Mouse (Mus musculus): ENCODE measurements around the gene Nat8f6. TPM values are rescaled to one million over a fixed set of nuclear protein-coding genes. Genes with fewer than 3 reads are reported as not detected.
"Not testable (repeated sequence)": the region's sequence is repeated elsewhere in the genome, so short reads cannot be mapped to it uniquely, and the experiment has no call there.

Gene Nat8f6
- polyA plus RNA-seq, 1 experiment from 2014 or later: not detected

DNA sequence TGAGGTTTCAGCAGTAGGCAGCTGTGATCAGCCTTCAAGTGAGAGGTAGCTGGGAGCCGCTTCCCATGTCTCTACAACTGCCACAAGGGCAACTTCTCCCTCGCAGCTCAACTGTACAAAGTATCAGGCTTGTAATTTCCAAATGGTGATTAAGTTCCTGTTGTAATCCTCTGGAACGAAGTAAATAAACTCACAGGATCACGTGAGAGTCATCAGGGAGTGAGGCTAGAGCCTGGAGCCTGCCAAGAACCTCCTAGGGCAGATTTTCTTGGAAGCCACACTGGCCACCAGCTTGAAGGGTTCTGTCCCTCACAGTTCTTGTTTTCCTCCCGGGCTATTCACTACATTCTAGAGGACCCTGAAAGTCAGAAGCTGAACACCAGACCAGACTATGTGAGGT, 17.6 kb downstream of the Nat8f6 start:
- H3K4me2 ChIP-seq; H3K9ac ChIP-seq (replicated peaks); H3K36me3 ChIP-seq; ATAC-seq (ENCODE audit: insufficient number of reproducible peaks, insufficient read depth, low FRiP score, low TSS enrichment, low read depth); H3K9me3 ChIP-seq; H3K27ac ChIP-seq; H3K4me1 ChIP-seq (replicated peaks); H3K27me3 ChIP-seq; H3K4me3 ChIP-seq (replicated peaks): not testable (repeated sequence)
- WGBS: 62% methylated on average over 5 of the region's 5 CpGs

DNA sequence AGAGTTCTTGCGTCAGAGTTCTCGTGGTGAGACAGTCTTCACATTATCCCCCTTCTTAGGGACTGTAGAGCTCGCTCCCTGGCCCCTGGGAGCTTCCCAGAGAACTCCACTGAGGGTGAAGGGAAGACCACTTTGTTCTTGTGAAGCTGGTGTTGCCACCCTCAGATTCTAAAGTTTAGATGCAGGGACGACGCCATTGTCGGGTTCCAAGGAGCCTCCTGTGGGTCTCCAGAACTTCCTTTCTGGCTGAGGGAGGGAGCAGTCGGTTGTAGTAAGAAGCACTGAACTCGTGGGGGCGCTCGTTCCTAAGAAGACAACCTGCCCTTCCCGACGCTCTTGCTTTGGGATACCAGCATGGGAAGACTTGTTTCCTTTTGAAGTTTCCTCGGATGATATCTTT, 55.2 kb downstream of the Nat8f6 start, which contains the start of gene Nat8f3:
Gene Nat8f3 (minus strand): TSS at position 223 of the 400 bp plus-strand sequence.
- not testable (repeated sequence) for H3K4me1 ChIP-seq (replicated peaks); ATAC-seq (ENCODE audit: insufficient number of reproducible peaks, insufficient read depth, low FRiP score, low TSS enrichment, low read depth); H3K4me2 ChIP-seq; H3K36me3 ChIP-seq; H3K4me3 ChIP-seq (replicated peaks); H3K9ac ChIP-seq (replicated peaks); H3K27me3 ChIP-seq; H3K9me3 ChIP-seq; H3K27ac ChIP-seq
- WGBS: 65% methylated on average over 13 of the region's 13 CpGs

DNA sequence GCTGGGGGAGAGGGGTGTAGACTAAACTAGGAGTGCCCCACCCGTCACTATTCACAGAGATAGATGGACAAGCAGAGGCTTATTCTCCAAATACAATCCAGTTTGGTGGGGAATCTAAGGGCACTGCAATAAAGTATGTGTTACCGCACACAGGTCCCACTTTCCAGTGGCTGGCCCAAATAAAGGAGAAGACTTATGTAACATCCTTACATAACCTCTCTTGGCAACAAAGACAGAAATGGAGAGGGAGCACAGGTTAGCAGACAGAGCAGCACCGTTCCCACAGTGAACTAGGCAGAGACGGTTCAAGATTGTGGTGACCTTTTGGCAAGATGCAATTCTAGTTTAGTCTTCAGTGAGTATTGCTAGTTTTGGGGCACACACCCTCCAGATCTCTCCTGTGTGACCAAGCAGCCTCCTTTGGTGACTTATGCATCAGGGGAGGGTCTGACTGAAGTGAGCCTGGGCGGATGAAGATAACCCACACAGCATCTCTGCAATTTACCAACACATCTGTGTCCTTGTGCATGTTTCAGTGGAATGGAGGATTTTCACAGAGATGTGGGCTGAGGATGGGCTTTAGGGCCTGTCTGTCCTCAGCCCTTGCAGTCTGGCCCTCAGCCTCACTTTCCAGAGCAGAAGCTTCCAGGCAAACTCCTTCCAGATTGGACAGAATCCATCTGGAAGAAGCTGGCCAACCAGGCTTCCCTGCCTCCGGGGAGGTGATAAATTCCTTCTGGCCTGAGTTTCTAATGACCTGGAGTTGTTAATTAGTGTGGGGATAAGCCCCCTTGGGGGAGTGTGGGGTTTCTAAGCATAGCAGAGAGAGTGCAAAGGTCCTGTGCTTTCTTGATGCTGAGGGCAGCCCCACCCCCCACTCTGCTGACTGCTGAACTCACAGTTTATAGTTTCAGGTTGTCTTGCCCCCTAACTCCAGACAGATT, 57.4 kb downstream of the Nat8f6 start:
- H3K4me1 ChIP-seq (replicated peaks); H3K4me3 ChIP-seq (replicated peaks); H3K36me3 ChIP-seq; H3K27me3 ChIP-seq; H3K4me2 ChIP-seq; ATAC-seq (ENCODE audit: insufficient number of reproducible peaks, insufficient read depth, low FRiP score, low TSS enrichment, low read depth); H3K9ac ChIP-seq (replicated peaks); H3K9me3 ChIP-seq; H3K27ac ChIP-seq: not testable (repeated sequence)
- 77% methylated on average over 6 of the region's 6 CpGs for WGBS

DNA sequence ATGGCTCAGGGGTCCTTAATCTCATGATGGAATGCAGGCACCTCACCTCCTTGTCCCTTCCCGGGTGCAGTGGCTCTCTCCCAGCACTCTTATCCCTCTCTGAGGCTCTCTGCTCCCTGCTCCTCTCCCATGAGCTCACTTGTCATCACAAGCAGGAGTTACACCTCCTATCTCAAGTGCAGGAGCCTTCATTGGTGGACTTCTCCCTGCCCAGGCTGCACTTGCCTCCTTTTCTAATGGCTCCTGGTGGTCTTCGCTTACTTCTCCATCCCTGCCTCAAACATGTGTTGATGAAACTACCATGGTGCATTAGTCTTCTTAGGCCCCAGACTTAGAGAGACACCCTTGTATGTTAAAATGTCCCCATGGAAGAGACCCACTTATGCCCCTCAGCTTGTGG, 58.1 kb downstream of the Nat8f6 start:
- not testable (repeated sequence) for H3K4me2 ChIP-seq; H3K27me3 ChIP-seq; H3K27ac ChIP-seq; H3K9me3 ChIP-seq; ATAC-seq (ENCODE audit: insufficient number of reproducible peaks, insufficient read depth, low FRiP score, low TSS enrichment, low read depth); H3K4me3 ChIP-seq (replicated peaks); H3K9ac ChIP-seq (replicated peaks); H3K4me1 ChIP-seq (replicated peaks); H3K36me3 ChIP-seq
- 79% methylated on average over 2 of the region's 2 CpGs for WGBS

Small RNAs within 50 kb of the gene (microRNA-seq; reads per million reads assigned to microRNA genes)
- gene Mir6375: not detected

Other genes starting within 250 kb of the Nat8f6 start
- gene Alms1, start 233.4 kb downstream of the Nat8f6 start, polyA plus RNA-seq (2016; fragmentation: Nextera tagmentation; extraction: Ambion mirVana): 9.0 and 10.3 TPM in 2 replicates
- gene Nat8f7, start 107.7 kb downstream of the Nat8f6 start, polyA plus RNA-seq (2016; fragmentation: Nextera tagmentation; extraction: Ambion mirVana): not detected in 2 replicates
- gene Nat8f3, start 55.2 kb downstream of the Nat8f6 start, polyA plus RNA-seq (2016; fragmentation: Nextera tagmentation; extraction: Ambion mirVana): 0.34 TPM in 1 of 2 replicates, not detected in the other
- not detected in 2 replicates for gene Nat8f5, start within 50 bp of the Nat8f6 start, polyA plus RNA-seq (2016; fragmentation: Nextera tagmentation; extraction: Ambion mirVana)
- not detected in 2 replicates for gene Nat8, start 11.1 kb upstream of the Nat8f6 start, polyA plus RNA-seq (2016; fragmentation: Nextera tagmentation; extraction: Ambion mirVana)
- not detected in 2 replicates for gene Nat8f2, start 48.2 kb upstream of the Nat8f6 start, polyA plus RNA-seq (2016; fragmentation: Nextera tagmentation; extraction: Ambion mirVana)
- 2.1 and 2.9 TPM in 2 replicates for gene Nat8f4, start 83.9 kb upstream of the Nat8f6 start, polyA plus RNA-seq (2016; fragmentation: Nextera tagmentation; extraction: Ambion mirVana)
- gene Tprkb, start 90.9 kb upstream of the Nat8f6 start, polyA plus RNA-seq (2016; fragmentation: Nextera tagmentation; extraction: Ambion mirVana): 35.5 and 36.6 TPM in 2 replicates
- gene Nat8f1, start 94.7 kb upstream of the Nat8f6 start, polyA plus RNA-seq (2016; fragmentation: Nextera tagmentation; extraction: Ambion mirVana): 4.6 and 4.9 TPM in 2 replicates
- 46.0 and 49.1 TPM in 2 replicates for gene Dusp11, start 140.7 kb upstream of the Nat8f6 start, polyA plus RNA-seq (2016; fragmentation: Nextera tagmentation; extraction: Ambion mirVana)
- gene Figla, start 195.2 kb upstream of the Nat8f6 start, polyA plus RNA-seq (2016; fragmentation: Nextera tagmentation; extraction: Ambion mirVana): not detected in 2 replicates
- gene Add2, start 207.7 kb upstream of the Nat8f6 start, polyA plus RNA-seq (2016; fragmentation: Nextera tagmentation; extraction: Ambion mirVana): 6.4 and 7.4 TPM in 2 replicates

All from limb, embryonic 12.5 days (tissue).